Mouse (Mus musculus) ES-Bruce4 (cell line): Measurements from ENCODE around the gene Gm12258.

Experiments used
- CTCF ChIP-seq: IDR thresholded peaks from one replicate; pipeline ENCODE4 v1.8.1; 2011; ENCODE audit warnings: low read depth, low read length
- EP300 ChIP-seq: IDR thresholded peaks from 2 replicates; pipeline ENCODE4 v1.6.1; 2011; ENCODE audit warnings: low read depth, low read length; ENCODE audit not compliant: insufficient read depth
- POLR2A ChIP-seq: IDR thresholded peaks from one replicate; pipeline ENCODE4 v1.8.1; 2011; ENCODE audit warnings: low read length; ENCODE audit not compliant: insufficient read depth

DNA sequence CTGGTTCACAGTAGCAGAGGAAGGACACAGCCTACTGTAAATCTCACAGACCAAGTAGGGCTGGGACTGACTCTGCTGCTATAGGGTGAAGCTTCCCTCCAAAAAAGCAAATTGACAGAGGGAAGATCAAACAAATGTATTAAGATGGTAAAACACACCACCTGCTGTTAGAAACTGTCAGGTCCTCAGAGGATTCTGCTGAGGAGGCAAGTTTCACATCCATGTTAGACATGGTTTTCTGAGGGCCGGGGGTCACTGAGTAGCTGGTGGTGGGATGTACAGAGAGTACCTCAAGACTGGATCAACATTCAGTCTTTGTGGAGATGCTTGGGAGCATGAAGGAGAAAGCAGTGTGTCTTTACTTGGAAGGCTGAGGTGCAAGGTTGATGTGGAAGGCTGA, 31.3 kb upstream of the Gm12258 start:
- TF ChIP-seq POLR2A (no peak), CTCF (no peak), EP300 (no peak)
